Mouse (Mus musculus) neural tube, embryonic 11.5 days (tissue): ENCODE data around the gene Rprd1b. TPM values are rescaled to one million over a fixed set of nuclear protein-coding genes. Genes with fewer than 3 reads are reported as not detected.

Source experiments
- ATAC-seq: fragments of 200-750 bp; cut with Nextera tagmentation; 2 replicates; pipeline ENCODE4 v1.8.0; 2017; ENCODE audit warnings: moderate number of reproducible peaks, mild to moderate bottlenecking, moderate TSS enrichment, moderate library complexity; ENCODE audit not compliant: insufficient read depth, low FRiP score, low TSS enrichment
- DNase-seq: peaks from one replicate; pipeline ENCODE4 v3.0.0-alpha.2; 2015; ENCODE audit warnings: low spot score
- H3K27ac ChIP-seq: fragments of 300-500 bp; sonication (generic); 2 replicates; pipeline ENCODE4 v1.5.1; 2014; ENCODE audit warnings: low read depth, mild to moderate bottlenecking, low read length
- H3K27me3 ChIP-seq: fragments of 300-500 bp; sonication (generic); 2 replicates; pipeline ENCODE4 v1.6.1; 2014; ENCODE audit warnings: mild to moderate bottlenecking, low read length, mixed read lengths; ENCODE audit not compliant: control insufficient read depth, insufficient read depth
- H3K36me3 ChIP-seq: fragments of 300-500 bp; sonication (generic); 2 replicates; pipeline ENCODE4 v1.6.1; 2014; ENCODE audit warnings: mild to moderate bottlenecking, low read length, moderate library complexity, mixed read lengths; ENCODE audit not compliant: control insufficient read depth, insufficient read depth
- H3K4me1 ChIP-seq: fragments of 300-500 bp; sonication (generic); 2 replicates; pipeline ENCODE4 v1.6.1; 2014; ENCODE audit warnings: low read length, mixed read lengths; ENCODE audit not compliant: control insufficient read depth, insufficient read depth
- H3K4me2 ChIP-seq: fragments of 300-500 bp; sonication (generic); 2 replicates; pipeline ENCODE4 v1.6.1; 2014; ENCODE audit warnings: low read depth, mild to moderate bottlenecking, moderate library complexity
- H3K4me3 ChIP-seq: fragments of 300-500 bp; sonication (generic); 2 replicates; pipeline ENCODE4 v1.5.1; 2014; ENCODE audit warnings: low read depth, low read length
- H3K9ac ChIP-seq: fragments of 300-500 bp; sonication (generic); 2 replicates; pipeline ENCODE4 v1.6.1; 2014; ENCODE audit warnings: mild to moderate bottlenecking, low read length
- H3K9me3 ChIP-seq: fragments of 300-500 bp; sonication (generic); 2 replicates; pipeline ENCODE4 v1.6.1; 2016; ENCODE audit warnings: low read length; ENCODE audit not compliant: control insufficient read depth
- WGBS: fragments of 180-500 bp; shearing (Covaris S2); extraction: QIAGEN DNeasy Blood & Tissue Kit; methylation state at CpG from one replicate; pipeline ENCODE4 v1.1.7; 2014; 5-methylcytosine and 5-hydroxymethylcytosine counted together
- polyA plus RNA-seq: library from polyadenylated mRNA; unstranded; fragments of >200 nt; fragmentation: Nextera tagmentation; extraction: Ambion mirVana; gene quantifications from 2 replicates; pipeline ENCODE4 v1.2.1, GENCODE M21; 2014

Gene Rprd1b
- polyA plus RNA-seq, 1 experiment from 2014 or later = 56.9 TPM

GRCm38 (mm10) chr2:158127872-158128271 lies 99.6 kb downstream of the Rprd1b start:
- DNase-seq (no peak), ATAC-seq (no peak)
- Histone ChIP-seq H3K4me1 (peaks cover 5% of the 10 kb centered on the region; the same call in 1 of the 2 replicates), H3K36me3 (no peaks in the 10 kb centered on the region; the same call in 1 of the 2 replicates), H3K9me3 (no peaks in the 10 kb centered on the region), H3K9ac (no peak overlapping the region), H3K4me2 (no peak overlapping the region), H3K27ac (no peak overlapping the region), H3K27me3 (no peaks in the 10 kb centered on the region), H3K4me3 (no peak overlapping the region)
- WGBS = 86% methylated on average over 7 of the region's 7 CpGs

- ATAC-seq (no peak), DNase-seq (no peak)
- peaks cover 5% of the 10 kb centered on the region; the same call in 1 of the 2 replicates for H3K4me1 ChIP-seq
- 79% methylated on average over 8 of the region's 8 CpGs for WGBS
- no peak overlapping the region for H3K9ac ChIP-seq
- H3K4me3 ChIP-seq = no peak overlapping the region
- no peaks in the 10 kb centered on the region for H3K27me3 ChIP-seq
- H3K4me2 ChIP-seq = no peak overlapping the region
- H3K27ac ChIP-seq = no peak overlapping the region
- no peaks in the 10 kb centered on the region; the same call in 1 of the 2 replicates for H3K36me3 ChIP-seq
- H3K9me3 ChIP-seq = no peaks in the 10 kb centered on the region
Observed at GRCm38 (mm10) chr2:158128461-158129130, 100.3 kb downstream of the Rprd1b start.

- Histone ChIP-seq H3K9ac (no peak overlapping the region), H3K4me1 (peaks cover 5% of the 10 kb centered on the region; the same call in 1 of the 2 replicates), H3K27ac (no peak overlapping the region), H3K36me3 (no peaks in the 10 kb centered on the region), H3K9me3 (no peaks in the 10 kb centered on the region), H3K27me3 (no peaks in the 10 kb centered on the region), H3K4me3 (no peak overlapping the region), H3K4me2 (no peak overlapping the region)
- 85% methylated on average over 16 of the region's 16 CpGs for WGBS
- DNase-seq = no peak
- no peak for ATAC-seq
Observed at GRCm38 (mm10) chr2:158129291-158130002, 101.2 kb downstream of the Rprd1b start.

- 56% methylated on average over 5 of the region's 5 CpGs for WGBS
Observed at GRCm38 (mm10) chr2:158130391-158130986, 102.2 kb downstream of the Rprd1b start.

GRCm38 (mm10) chr2:158131197-158131835 lies 103.0 kb downstream of the Rprd1b start:
- H3K9ac ChIP-seq = no peak overlapping the region
- no peaks in the 10 kb centered on the region for H3K9me3 ChIP-seq
- no peaks in the 10 kb centered on the region for H3K27me3 ChIP-seq
- no peak overlapping the region for H3K27ac ChIP-seq
- whole genome bisulfite sequencing = 90% methylated on average over 13 of the region's 13 CpGs
- ATAC-seq = no peak
- H3K4me1 ChIP-seq = peaks cover 5% of the 10 kb centered on the region; the same call in 1 of the 2 replicates
- H3K36me3 ChIP-seq = no peaks in the 10 kb centered on the region
- no peak overlapping the region for H3K4me2 ChIP-seq
- H3K4me3 ChIP-seq = no peak overlapping the region
- no peak for DNase-seq

More at GRCm38 (mm10) chr2:158130391-158130986, 102.2 kb downstream of the Rprd1b start:
- ATAC-seq = no peak
- peak; percentile 42 for DNase-seq
- H3K27me3 ChIP-seq = no peaks in the 10 kb centered on the region
- no peak overlapping the region for H3K4me2 ChIP-seq
- no peak overlapping the region for H3K9ac ChIP-seq
- peaks cover 5% of the 10 kb centered on the region; the same call in 1 of the 2 replicates for H3K4me1 ChIP-seq
- H3K36me3 ChIP-seq = no peaks in the 10 kb centered on the region
- no peak overlapping the region for H3K4me3 ChIP-seq
- no peaks in the 10 kb centered on the region for H3K9me3 ChIP-seq
- H3K27ac ChIP-seq = no peak overlapping the region

GRCm38 (mm10) chr2:158132320-158132719 lies 104.0 kb downstream of the Rprd1b start:
- Histone ChIP-seq H3K27ac (no peak overlapping the region), H3K4me1 (peaks cover 5% of the 10 kb centered on the region; the same call in 1 of the 2 replicates), H3K4me2 (no peak overlapping the region), H3K27me3 (no peaks in the 10 kb centered on the region), H3K9me3 (no peaks in the 10 kb centered on the region), H3K36me3 (no peaks in the 10 kb centered on the region), H3K4me3 (no peak overlapping the region), H3K9ac (no peak overlapping the region)
- no peak for ATAC-seq
- 88% methylated on average over 10 of the region's 10 CpGs for WGBS
- no peak for DNase-seq

- H3K4me1 ChIP-seq = peaks cover 5% of the 10 kb centered on the region; the same call in 1 of the 2 replicates
- 75% methylated on average over 6 of the region's 6 CpGs for WGBS
- H3K27me3 ChIP-seq = no peaks in the 10 kb centered on the region
- H3K4me3 ChIP-seq = no peak overlapping the region
- no peak overlapping the region for H3K27ac ChIP-seq
- H3K4me2 ChIP-seq = no peak overlapping the region
- DNase-seq (no peak), ATAC-seq (no peak)
- no peak overlapping the region for H3K9ac ChIP-seq
- H3K9me3 ChIP-seq = no peaks in the 10 kb centered on the region
- H3K36me3 ChIP-seq = no peaks in the 10 kb centered on the region
Observed at GRCm38 (mm10) chr2:158133050-158133449, 104.8 kb downstream of the Rprd1b start.

GRCm38 (mm10) chr2:158136205-158136604 lies 107.9 kb downstream of the Rprd1b start:
- no peak overlapping the region for H3K4me3 ChIP-seq
- 50% methylated on average over 7 of the region's 7 CpGs for WGBS
- no peak for ATAC-seq

More at GRCm38 (mm10) chr2:158136205-158136604, 107.9 kb downstream of the Rprd1b start:
- H3K4me2 ChIP-seq = no peak overlapping the region
- H3K27ac ChIP-seq = no peak overlapping the region
- H3K4me1 ChIP-seq = no peaks in the 10 kb centered on the region
- no peaks in the 10 kb centered on the region for H3K36me3 ChIP-seq
- H3K27me3 ChIP-seq = no peaks in the 10 kb centered on the region
- H3K9me3 ChIP-seq = no peaks in the 10 kb centered on the region
- H3K9ac ChIP-seq = no peak overlapping the region
- DNase-seq = no peak
